Comparison of ENCODE assay signal across 34 mouse cellular contexts in the genomic region with DNA sequence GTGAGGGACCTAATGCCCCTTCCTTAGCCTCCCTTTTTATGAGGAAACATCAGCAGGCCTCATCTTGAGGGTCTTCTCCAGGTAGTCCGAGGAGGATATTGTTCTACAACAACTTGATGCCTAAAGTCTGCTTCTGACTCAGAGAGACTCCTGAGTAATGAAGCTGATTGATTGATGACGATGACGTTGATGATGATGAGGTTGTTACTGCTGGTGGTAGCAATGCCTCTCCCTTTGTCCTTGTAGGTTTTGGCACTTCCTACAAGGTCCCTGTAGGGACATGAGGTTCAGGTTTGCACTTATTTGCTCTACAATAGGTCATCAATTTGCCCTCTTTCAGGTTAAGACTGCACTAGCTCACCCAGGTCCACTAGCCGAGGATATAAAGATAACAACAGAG.
"Had no signal": no experiment of that assay in that cellular context is flagged by ENCODE, and none has a peak within 500 bp of the region (broad histone marks: within the 10 kb centered on the region; RNA-seq: fewer than 3 reads in every experiment).

No protein-coding gene starts in this region.

- H3K9ac ChIP-seq: heart, embryonic 12.5 days; heart, embryonic 13.5 days; heart, embryonic 15.5 days; hindbrain, embryonic 12.5 days; hindbrain, embryonic 13.5 days; hindbrain, embryonic 14.5 days; hindbrain, embryonic 15.5 days; intestine, embryonic 15.5 days; kidney, embryonic 15.5 days had no signal

- H3K9me3 ChIP-seq: heart, embryonic 12.5 days; heart, embryonic 13.5 days; heart, embryonic 15.5 days; hindbrain, embryonic 10.5 days; hindbrain, embryonic 12.5 days; hindbrain, embryonic 13.5 days; hindbrain, embryonic 15.5 days; intestine, embryonic 15.5 days; kidney, embryonic 15.5 days had no signal

- H3K4me2 ChIP-seq: heart, embryonic 12.5 days; heart, embryonic 13.5 days; heart, embryonic 15.5 days; hindbrain, embryonic 12.5 days; hindbrain, embryonic 13.5 days; hindbrain, embryonic 14.5 days; hindbrain, embryonic 15.5 days; intestine, embryonic 15.5 days; kidney, embryonic 15.5 days had no signal

- H3K4me3 ChIP-seq: heart, embryonic 12.5 days; heart, embryonic 13.5 days; heart, embryonic 15.5 days; hindbrain, embryonic 10.5 days; hindbrain, embryonic 12.5 days; hindbrain, embryonic 13.5 days; hindbrain, embryonic 15.5 days; intestine, embryonic 15.5 days; kidney, embryonic 15.5 days; layer of hippocampus, adult 2 months; left cerebral cortex, adult 2 months had no signal

- DNase-seq: heart, postnatal 10 days; heart, postnatal 14 days; heart, postnatal 36 days; heart, postnatal 4 days; kidney, adult 11 months; kidney, adult 18-20 months; kidney, adult 2 months; kidney, adult 8-10 months; kidney, adult 9 months; kidney, postnatal 10 days; kidney, postnatal 14 days; kidney, postnatal 25 days; kidney, postnatal 36 days; kidney, postnatal 4 days; layer of hippocampus, adult 9-11 months; layer of hippocampus, postnatal 36 days had no signal

- H3K27me3 ChIP-seq: heart, embryonic 12.5 days; heart, embryonic 13.5 days; heart, embryonic 15.5 days; hindbrain, embryonic 12.5 days; hindbrain, embryonic 13.5 days; hindbrain, embryonic 15.5 days; intestine, embryonic 15.5 days; kidney, embryonic 15.5 days had no signal

- H3K27ac ChIP-seq: heart, embryonic 13.5 days; heart, embryonic 15.5 days; hindbrain, embryonic 10.5 days; hindbrain, embryonic 12.5 days; hindbrain, embryonic 13.5 days; hindbrain, embryonic 14.5 days; hindbrain, embryonic 15.5 days; hindbrain, postnatal 0 days; intestine, embryonic 15.5 days; kidney, embryonic 15.5 days; kidney, postnatal 0 days; layer of hippocampus, adult 2 months; left cerebral cortex, adult 2 months had no signal

- H3K4me1 ChIP-seq: hindbrain, embryonic 12.5 days; hindbrain, embryonic 15.5 days had no signal

- H3K36me3 ChIP-seq: heart, embryonic 12.5 days; heart, embryonic 13.5 days; heart, embryonic 15.5 days; hindbrain, embryonic 10.5 days; hindbrain, embryonic 12.5 days; hindbrain, embryonic 13.5 days; hindbrain, embryonic 15.5 days; intestine, embryonic 15.5 days; kidney, embryonic 15.5 days had no signal

- ATAC-seq: hindbrain, embryonic 16.5 days; hindbrain, postnatal 0 days; inflammation-experienced regulatory T-cells, adult 6 months; intestine, embryonic 15.5 days; intestine, embryonic 16.5 days; intestine, postnatal 0 days had no signal
